Mouse (Mus musculus) cerebellum, postnatal 36 days (tissue): ENCODE measurements around the gene Zc3h4.

Experiments used
- DNase-seq, 2 experiments: peaks; one replicate each; pipeline ENCODE4 v3.0.0; 2021 to 2022; ENCODE audit warnings: mixed read lengths in 2 of 2

Zc3h4 gene

GRCm38 (mm10) chr7:16441241-16441640, 40.5 kb downstream of the Zc3h4 start:
- no peak for DNase-seq

- no peak for DNase-seq
Measured at GRCm38 (mm10) chr7:16451656-16452055, 50.9 kb downstream of the Zc3h4 start.

DNA sequence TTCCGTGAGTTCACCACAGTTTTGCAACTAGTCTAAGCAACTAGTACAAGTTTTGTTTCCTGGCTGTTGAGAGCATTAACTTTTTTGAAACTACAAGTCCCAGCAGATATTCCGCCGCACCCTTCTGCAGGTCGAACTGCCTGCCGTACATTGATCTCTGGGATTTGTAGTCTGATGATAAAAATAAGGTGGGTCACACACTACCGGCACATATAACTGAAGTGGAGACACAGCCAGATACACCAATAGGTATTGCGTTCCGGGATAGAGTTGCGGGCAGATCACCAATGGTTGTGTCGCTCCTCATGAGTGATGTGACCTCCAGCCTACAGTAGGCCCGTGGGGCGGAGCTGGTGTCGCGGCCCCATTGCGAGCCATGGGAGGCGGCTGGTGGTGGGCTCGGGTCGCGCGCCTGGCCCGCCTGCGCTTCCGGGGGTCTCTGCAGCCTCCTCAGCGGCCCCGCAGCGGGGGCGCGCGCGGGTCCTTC, 51.9 kb downstream of the Zc3h4 start, which contains the start of gene Tmem160:
Gene Tmem160, plus strand, starts transcription at position 193 of the 487 bp plus-strand sequence.
- peak; percentile 85 to 86 for DNase-seq

- peak; percentile 53 to 59 for DNase-seq
Measured at GRCm38 (mm10) chr7:16453118-16453711, 52.5 kb downstream of the Zc3h4 start.

DNA sequence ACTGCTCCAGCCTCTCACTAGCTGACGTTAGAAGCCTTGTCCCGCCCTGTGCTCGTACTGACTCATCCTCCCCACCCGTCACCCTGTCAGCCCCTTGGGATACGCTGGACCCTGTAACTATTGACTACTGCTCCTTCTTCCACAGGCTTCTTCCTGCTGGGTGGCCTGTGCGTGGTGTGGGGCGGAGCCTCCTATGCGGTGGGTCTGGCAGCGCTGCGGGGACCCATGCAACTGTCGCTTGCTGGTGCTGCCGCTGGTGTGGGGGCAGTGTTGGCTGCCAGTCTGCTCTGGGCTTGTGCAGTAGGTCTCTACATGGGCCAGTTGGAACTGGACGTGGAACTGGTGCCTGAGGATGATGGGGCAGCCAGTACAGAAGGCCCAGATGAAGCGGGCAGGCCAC, 54.3 kb downstream of the Zc3h4 start:
- no peak for DNase-seq

DNA sequence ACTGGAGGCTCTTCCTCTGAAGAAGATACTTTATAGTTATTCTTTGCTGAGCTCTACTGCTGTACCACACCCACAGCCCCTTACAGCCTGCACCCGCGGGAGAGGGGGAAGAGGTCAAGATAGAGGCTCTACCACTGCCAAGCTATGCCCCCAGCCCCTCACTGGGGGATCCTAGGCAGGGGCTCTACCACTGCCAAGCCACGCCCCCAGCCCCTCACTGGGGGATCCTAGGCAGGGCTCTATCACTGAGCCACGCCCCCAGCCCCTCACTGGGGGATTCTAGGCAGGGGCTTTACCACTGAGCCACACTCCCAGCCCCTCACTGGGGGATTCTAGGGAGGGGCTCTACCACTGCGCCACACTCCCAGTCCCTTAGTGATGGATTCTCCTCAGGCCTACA, 55.6 kb downstream of the Zc3h4 start:
- no peak for DNase-seq

- peak; percentile 35 to 51 for DNase-seq
Measured at GRCm38 (mm10) chr7:16460566-16460965, 59.9 kb downstream of the Zc3h4 start.

GRCm38 (mm10) chr7:16461151-16461550, 60.4 kb downstream of the Zc3h4 start:
- DNase-seq, result no peak

GRCm38 (mm10) chr7:16461705-16462104, 61.0 kb downstream of the Zc3h4 start:
- DNase-seq, result peak in 1 of 2 experiments; percentile 19

GRCm38 (mm10) chr7:16463214-16463613, 62.5 kb downstream of the Zc3h4 start:
- peak; percentile 82 to 84 for DNase-seq

GRCm38 (mm10) chr7:16465160-16465559, 64.5 kb downstream of the Zc3h4 start:
- peak; percentile 80 to 84 for DNase-seq

DNA sequence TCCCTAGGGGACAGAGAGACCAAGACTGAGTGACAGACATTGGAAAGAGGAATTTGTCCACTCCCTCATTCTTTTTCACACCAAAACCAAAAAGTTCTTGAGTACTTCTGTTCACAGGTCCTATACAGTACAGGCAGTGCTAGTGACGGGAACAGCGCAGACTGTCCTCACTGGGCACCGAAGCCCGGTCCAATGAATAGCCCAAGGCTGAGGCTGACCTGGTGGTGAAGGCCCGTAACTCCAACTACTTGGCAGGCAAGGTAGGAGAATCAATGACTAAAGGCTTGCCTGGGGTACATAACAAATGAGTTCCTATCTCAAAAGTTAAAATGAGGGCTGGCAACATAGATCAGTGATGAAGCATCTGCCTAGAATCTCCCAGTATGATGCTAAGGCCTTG, 64.9 kb downstream of the Zc3h4 start:
- no peak for DNase-seq

- no peak for DNase-seq
Measured at GRCm38 (mm10) chr7:16466565-16466964, 65.9 kb downstream of the Zc3h4 start.

- no peak for DNase-seq
Measured at GRCm38 (mm10) chr7:16468115-16468514, 67.4 kb downstream of the Zc3h4 start.

DNA sequence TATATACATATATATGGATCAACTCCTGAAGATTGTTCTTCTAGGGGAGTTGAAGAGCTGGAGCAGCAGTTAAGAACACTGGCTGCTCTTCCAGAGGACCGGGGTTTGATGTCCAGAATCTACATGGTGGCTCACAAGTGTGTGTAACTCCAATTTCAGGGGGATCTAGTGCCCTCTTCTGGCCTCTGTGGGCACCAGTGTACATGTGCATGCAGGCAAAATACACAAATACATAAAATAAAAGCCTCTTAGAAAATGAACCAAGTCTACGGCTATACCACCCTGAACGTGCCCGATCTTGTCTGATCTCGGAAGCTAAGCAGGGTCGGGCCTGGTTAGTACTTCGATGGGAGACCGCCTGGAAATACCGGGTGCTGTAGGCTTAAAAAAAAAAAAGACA, 70.8 kb downstream of the Zc3h4 start:
- no peak for DNase-seq

DNA sequence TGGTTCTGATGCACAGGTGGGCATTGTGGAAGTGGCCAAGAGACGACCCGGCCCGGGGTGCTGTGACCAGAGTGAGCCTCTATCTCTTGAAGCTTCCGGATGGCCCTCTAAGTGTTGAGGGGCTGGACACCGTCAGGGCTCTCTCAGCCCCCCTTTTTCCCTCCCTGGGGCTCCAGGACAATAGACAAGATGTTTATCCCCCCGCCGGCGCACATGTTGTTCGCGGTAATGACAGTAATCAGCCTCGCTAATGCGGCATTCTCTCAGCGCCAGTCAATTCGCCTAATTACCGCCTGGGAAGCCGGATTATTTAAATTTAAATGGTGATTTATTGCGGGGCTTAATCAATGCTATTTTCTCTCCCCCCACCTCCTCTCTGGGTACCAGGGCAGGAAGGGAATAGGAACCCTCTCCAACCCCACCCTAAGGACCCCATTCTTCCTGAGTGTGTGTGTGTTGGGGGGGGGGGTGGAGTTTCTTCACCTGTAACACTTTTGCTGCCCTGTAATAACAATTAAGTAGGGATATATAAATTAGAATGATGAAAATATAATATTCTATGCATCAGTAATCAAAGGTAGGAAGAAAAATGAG, 71.5 kb downstream of the Zc3h4 start:
- no peak for DNase-seq

GRCm38 (mm10) chr7:16473847-16474246, 73.1 kb downstream of the Zc3h4 start:
- no peak for DNase-seq

- no peak for DNase-seq
Measured at GRCm38 (mm10) chr7:16474445-16474844, 73.7 kb downstream of the Zc3h4 start.

DNA sequence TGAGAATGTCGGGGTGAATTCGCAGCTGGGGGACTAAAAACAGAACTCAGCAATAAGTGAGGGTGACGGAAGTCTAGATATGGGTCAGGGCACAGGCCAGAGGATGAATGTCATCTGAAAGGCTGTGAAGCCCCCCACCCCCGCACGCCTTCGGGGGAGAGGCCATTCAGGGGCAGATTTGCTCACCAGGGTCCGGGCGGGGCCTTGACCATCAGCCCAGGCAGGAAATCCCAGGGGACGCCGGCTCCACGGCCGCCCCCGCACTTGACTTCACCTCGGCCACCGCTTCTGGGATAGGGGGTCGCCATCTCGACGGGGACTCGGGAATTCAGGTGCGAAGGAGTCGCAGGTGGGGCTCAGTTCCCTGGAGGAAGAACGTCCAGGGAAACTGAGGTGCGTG, 74.6 kb downstream of the Zc3h4 start:
- DNase-seq, result no peak

GRCm38 (mm10) chr7:16475764-16476599, 75.3 kb downstream of the Zc3h4 start:
- DNase-seq, result no peak

GRCm38 (mm10) chr7:16476600-16476989, 75.9 kb downstream of the Zc3h4 start:
- DNase-seq, result no peak

DNA sequence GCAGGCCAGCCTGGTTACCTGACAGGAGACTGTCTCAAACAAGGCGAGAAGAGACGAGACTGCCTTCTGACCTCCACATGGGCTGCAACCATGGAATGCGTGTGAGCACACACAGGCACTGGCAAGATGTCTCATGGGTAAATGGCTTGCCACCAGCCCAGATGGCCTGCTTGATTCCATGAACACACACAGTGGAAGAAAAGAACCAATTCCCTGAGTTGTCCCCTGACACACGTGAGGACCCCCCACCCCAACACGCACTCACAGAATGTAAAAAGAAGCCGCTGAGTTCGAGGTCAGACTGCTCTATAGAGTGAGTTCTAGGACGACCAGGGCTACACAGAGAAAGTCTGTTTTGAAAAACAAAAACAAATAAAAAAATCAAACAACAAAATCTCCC, 76.9 kb downstream of the Zc3h4 start, which contains the start of gene Npas1:
Gene Npas1, minus strand, starts transcription at position 101 of the 400 bp plus-strand sequence.
- no peak for DNase-seq
